Mouse (Mus musculus) heart, embryonic 12.5 days (tissue): ENCODE results near the gene Cfap206. TPM values are rescaled to one million over a fixed set of nuclear protein-coding genes. Genes with fewer than 3 reads are reported as not detected.
"Not testable (repeated sequence)": the region's sequence is repeated elsewhere in the genome, so short reads cannot be mapped to it uniquely, and the experiment has no call there.

ENCODE experiments used
- ATAC-seq: fragments of 200-750 bp; cut with Nextera tagmentation; 2 replicates; pipeline ENCODE4 v1.8.0; 2017; ENCODE audit warnings: moderate TSS enrichment, moderate library complexity; ENCODE audit not compliant: insufficient number of reproducible peaks, low FRiP score
- H3K27ac ChIP-seq: fragments of 300-500 bp; sonication (generic); 2 replicates; pipeline ENCODE4 v1.5.1; 2016; ENCODE audit warnings: mild to moderate bottlenecking, moderate library complexity; ENCODE audit not compliant: poor library complexity, severe bottlenecking
- H3K27me3 ChIP-seq: fragments of 300-500 bp; sonication (generic); replicated peaks from 2 replicates; pipeline ENCODE4 v1.6.1; 2016; ENCODE audit warnings: mild to moderate bottlenecking, moderate library complexity
- H3K36me3 ChIP-seq: fragments of 300-500 bp; sonication (generic); 2 replicates; pipeline ENCODE4 v1.6.1; 2016; ENCODE audit warnings: mild to moderate bottlenecking, moderate library complexity
- H3K4me1 ChIP-seq: fragments of 300-500 bp; sonication (generic); replicated peaks from 2 replicates; pipeline ENCODE4 v1.6.1; 2016; ENCODE audit warnings: mild to moderate bottlenecking
- H3K4me2 ChIP-seq: fragments of 300-500 bp; sonication (generic); 2 replicates; pipeline ENCODE4 v1.6.1; 2016; ENCODE audit warnings: mild to moderate bottlenecking, moderate library complexity
- H3K4me3 ChIP-seq: fragments of 300-500 bp; sonication (generic); 2 replicates; pipeline ENCODE4 v1.5.1; 2016; ENCODE audit warnings: mild to moderate bottlenecking
- H3K9ac ChIP-seq: fragments of 300-500 bp; sonication (generic); 2 replicates; pipeline ENCODE4 v1.6.1; 2016; ENCODE audit warnings: mild to moderate bottlenecking, moderate library complexity
- H3K9me3 ChIP-seq: fragments of 300-500 bp; sonication (generic); replicated peaks from 2 replicates; pipeline ENCODE4 v1.6.1; 2016; ENCODE audit warnings: mild to moderate bottlenecking, moderate library complexity
- WGBS: fragments of 180-500 bp; shearing (Covaris S2); methylation state at CpG from one replicate; pipeline ENCODE4 v1.1.7; 2016; 5-methylcytosine and 5-hydroxymethylcytosine counted together
- polyA plus RNA-seq: library from polyadenylated mRNA; unstranded; fragments of >200 nt; fragmentation: Nextera tagmentation; extraction: Ambion mirVana; gene quantifications from 2 replicates; pipeline ENCODE4 v1.2.1, GENCODE M21; 2016

Gene Cfap206
- polyA plus RNA-seq: 0.15 TPM in 1 of 2 replicates, not detected in the other

GRCm38 (mm10) chr4:34729851-34730341, at the start of gene Cfap206:
Gene Cfap206 (minus strand): TSS chr4:34730206.
- peak within 1 kb of the TSS; percentile 64 for H3K9ac ChIP-seq
- no peaks in the 10 kb centered on the region for H3K27me3 ChIP-seq
- no peak within 1 kb of the TSS for H3K27ac ChIP-seq
- H3K4me1 ChIP-seq: peaks cover 3% of the 10 kb centered on the region; the same call in 1 of the 2 replicates
- peak; percentile 87 for ATAC-seq
- no peaks in the 10 kb centered on the region for H3K36me3 ChIP-seq
- peak within 1 kb of the TSS; percentile 60 for H3K4me3 ChIP-seq
- whole genome bisulfite sequencing: under 1% methylated on average over 38 of the region's 38 CpGs
- no peaks in the 10 kb centered on the region for H3K9me3 ChIP-seq
- H3K4me2 ChIP-seq: peak within 1 kb of the TSS; percentile 87

DNA sequence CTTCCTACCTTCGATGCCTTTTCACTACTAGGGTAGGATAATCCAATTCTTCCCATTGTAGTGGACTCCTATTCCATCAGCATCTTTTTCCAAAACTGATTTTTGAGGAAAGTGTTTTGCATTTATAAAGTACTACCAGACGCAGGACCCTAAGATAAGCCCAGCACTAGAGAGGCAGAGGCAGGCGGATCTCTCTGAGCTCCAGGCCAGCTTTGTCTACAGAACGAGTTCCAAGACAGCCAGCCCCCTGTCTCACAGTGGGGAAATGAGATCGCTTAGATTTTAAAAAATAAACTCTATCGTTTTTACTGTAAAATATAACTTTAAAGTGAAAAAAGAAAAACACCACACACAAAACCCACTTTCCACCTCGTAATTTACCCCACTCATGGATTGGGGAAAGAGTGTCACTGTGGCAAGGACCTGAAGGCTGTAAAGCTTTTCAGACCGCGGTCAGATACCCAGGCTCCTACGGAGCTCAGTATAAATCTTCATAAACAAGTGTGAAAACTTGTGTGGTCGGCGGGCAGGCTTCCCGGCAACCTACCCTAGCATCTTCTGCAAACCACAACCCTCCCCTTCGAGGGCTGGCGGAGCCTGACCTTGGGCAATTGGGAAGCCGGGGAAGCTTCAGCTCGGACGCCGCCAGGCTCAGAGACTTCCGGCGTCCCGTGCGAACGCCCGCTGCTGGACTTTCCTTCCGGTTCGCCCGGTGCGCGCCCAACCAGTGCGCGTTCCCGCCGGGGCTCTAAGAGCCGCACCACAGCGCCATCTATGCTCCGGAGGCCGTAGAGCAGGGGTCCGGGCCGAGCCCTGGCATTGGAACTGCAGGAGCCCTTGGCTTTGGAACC, 47.9 kb upstream of the Cfap206 start, which contains the start of gene Smim8:
Gene Smim8 (minus strand): TSS at position 747 of the 851 bp plus-strand sequence.
- Histone ChIP-seq H3K4me3 (peak within 1 kb of the TSS; percentile 76), H3K36me3 (no peaks in the 10 kb centered on the region), H3K4me2 (peak within 1 kb of the TSS; percentile 78), H3K27ac (peak within 1 kb of the TSS; percentile 85), H3K27me3 (no peaks in the 10 kb centered on the region), H3K4me1 (0 out of 2 replicates have a peak, but pooled peaks cover 5% of the 10 kb centered on the region), H3K9ac (peak within 1 kb of the TSS; percentile 89), H3K9me3 (no peaks in the 10 kb centered on the region)
- 5% methylated on average over 40 of the region's 40 CpGs for WGBS
- peak; percentile 93 for ATAC-seq

DNA sequence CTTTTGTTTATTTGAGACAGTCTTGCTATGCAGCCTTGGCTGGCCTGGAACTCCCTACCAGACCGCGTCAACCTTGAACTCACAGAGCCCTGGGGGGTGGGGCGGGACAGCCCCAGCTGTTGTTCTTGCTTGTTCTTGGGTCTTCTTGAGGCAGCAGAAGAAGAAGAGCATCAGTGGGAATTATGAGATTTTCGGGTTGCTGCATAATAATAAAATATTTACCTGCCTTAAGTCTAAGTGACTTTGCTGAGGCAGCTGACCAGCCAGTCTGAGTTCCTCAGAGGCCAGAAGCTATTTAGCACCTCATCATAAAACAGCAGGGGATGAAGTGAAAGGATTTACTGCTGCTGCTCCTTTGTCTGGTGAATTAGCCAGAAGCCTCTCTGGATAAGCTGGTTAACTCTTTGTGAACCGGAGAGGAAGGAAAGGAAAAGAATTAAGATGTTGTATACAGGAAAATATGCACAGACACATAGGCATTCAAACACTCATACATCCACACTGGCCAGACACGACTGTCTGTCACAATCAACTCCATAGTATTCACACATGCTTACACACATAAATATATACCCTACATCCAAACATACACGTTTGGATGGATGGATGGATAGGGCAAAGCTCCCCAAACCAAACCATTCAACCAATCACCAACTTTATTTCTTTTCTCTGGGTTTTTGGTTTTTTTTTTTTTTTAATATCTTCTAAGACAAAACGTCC, 41.8 kb upstream of the Cfap206 start:
- Histone ChIP-seq H3K27me3 (no peaks in the 10 kb centered on the region), H3K4me3 (no peak overlapping the region), H3K4me1 (no peaks in the 10 kb centered on the region), H3K27ac (no peak overlapping the region), H3K9ac (no peak overlapping the region), H3K36me3 (peaks cover 19% of the 10 kb centered on the region), H3K9me3 (no peaks in the 10 kb centered on the region), H3K4me2 (no peak overlapping the region)
- 22% methylated on average over 8 of the region's 8 CpGs for WGBS
- ATAC-seq: no peak

- Histone ChIP-seq H3K27me3 (no peaks in the 10 kb centered on the region), H3K4me1 (no peaks in the 10 kb centered on the region), H3K4me2 (no peak within 1 kb of the TSS), H3K27ac (no peak within 1 kb of the TSS), H3K9ac (no peak within 1 kb of the TSS), H3K9me3 (no peaks in the 10 kb centered on the region), H3K36me3 (no peaks in the 10 kb centered on the region), H3K4me3 (no peak within 1 kb of the TSS)
- no peak for ATAC-seq
- 86% methylated on average over 1 of the region's 1 CpGs for WGBS
Observed at GRCm38 (mm10) chr4:34756163-34756562, 26.2 kb upstream of the Cfap206 start, which contains the start of gene Gm136. Gene Gm136 (minus strand): TSS chr4:34756263.

GRCm38 (mm10) chr4:34749236-34749635, 19.2 kb upstream of the Cfap206 start:
- no peaks in the 10 kb centered on the region for H3K27me3 ChIP-seq
- no peak overlapping the region for H3K9ac ChIP-seq
- H3K36me3 ChIP-seq: no peaks in the 10 kb centered on the region
- H3K4me2 ChIP-seq: no peak overlapping the region
- H3K4me1 ChIP-seq: no peaks in the 10 kb centered on the region
- H3K27ac ChIP-seq: no peak overlapping the region; the same call in 1 of the 2 replicates
- ATAC-seq: no peak
- H3K9me3 ChIP-seq: no peaks in the 10 kb centered on the region
- no peak overlapping the region for H3K4me3 ChIP-seq
- 35% methylated on average over 6 of the region's 6 CpGs for WGBS

DNA sequence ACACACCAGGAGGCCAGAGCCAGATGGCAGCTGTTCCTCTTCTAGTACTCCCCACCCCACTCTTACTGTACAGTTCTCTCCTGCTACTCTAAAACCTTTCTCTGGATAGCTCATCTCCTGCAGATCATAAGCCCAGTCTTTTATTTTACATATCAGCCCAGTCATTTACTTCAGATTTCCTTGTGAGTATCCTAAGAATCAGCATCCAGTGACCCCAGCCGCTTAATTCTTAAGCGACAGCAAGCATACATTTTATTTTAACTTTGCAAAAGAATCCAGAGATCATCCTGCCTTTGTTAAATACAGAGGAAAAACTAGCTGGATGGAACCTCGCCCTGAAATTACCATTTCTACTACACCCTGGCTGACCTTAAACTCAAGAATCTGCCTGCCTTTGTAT, 4.5 kb upstream of the Cfap206 start:
- no peaks in the 10 kb centered on the region for H3K9me3 ChIP-seq
- no peaks in the 10 kb centered on the region for H3K27me3 ChIP-seq
- no peak overlapping the region for H3K4me2 ChIP-seq
- ATAC-seq: no peak
- H3K4me1 ChIP-seq: peaks cover 3% of the 10 kb centered on the region; the same call in 1 of the 2 replicates
- 74% methylated on average over 3 of the region's 3 CpGs for WGBS
- no peak overlapping the region for H3K4me3 ChIP-seq
- H3K36me3 ChIP-seq: no peaks in the 10 kb centered on the region
- H3K27ac ChIP-seq: no peak overlapping the region
- H3K9ac ChIP-seq: no peak overlapping the region

- WGBS: 21% methylated on average over 2 of the region's 2 CpGs
- not testable (repeated sequence) for ATAC-seq
Observed at GRCm38 (mm10) chr4:34733415-34733814, 3.4 kb upstream of the Cfap206 start.

GRCm38 (mm10) chr4:34725710-34726109, 4.3 kb downstream of the Cfap206 start:
- not testable (repeated sequence) for H3K27me3 ChIP-seq, ATAC-seq
- WGBS: 79% methylated on average over 3 of the region's 3 CpGs

More at GRCm38 (mm10) chr4:34733415-34733814, 3.4 kb upstream of the Cfap206 start:
- H3K9ac ChIP-seq, H3K9me3 ChIP-seq, H3K4me2 ChIP-seq, H3K4me3 ChIP-seq, H3K36me3 ChIP-seq, H3K27me3 ChIP-seq, H3K27ac ChIP-seq, H3K4me1 ChIP-seq: not testable (repeated sequence)

DNA sequence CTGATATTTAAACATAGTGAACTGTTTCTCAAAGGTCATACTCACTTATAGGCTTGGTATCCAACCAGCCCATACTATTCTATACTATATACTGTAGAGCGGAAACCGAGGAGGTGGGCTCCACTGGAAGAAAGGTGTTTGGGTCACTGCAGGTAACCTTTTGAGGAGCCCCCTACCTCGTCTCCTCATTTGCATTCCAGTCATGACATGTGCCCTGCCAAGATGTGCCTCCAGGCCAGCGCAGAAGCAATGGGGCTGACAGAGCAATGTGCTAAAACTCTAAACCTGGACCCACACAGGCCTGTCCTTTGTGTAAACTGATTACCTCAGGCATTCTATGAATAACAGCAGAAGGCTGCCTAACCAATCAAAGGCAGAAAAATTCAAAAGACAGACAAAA, 5.7 kb downstream of the Cfap206 start:
- Histone ChIP-seq H3K9ac (no peak overlapping the region), H3K9me3 (peaks cover 10% of the 10 kb centered on the region), H3K4me2 (no peak overlapping the region), H3K27me3 (no peaks in the 10 kb centered on the region), H3K4me1 (no peaks in the 10 kb centered on the region), H3K36me3 (no peaks in the 10 kb centered on the region; the same call in 1 of the 2 replicates), H3K27ac (no peak overlapping the region), H3K4me3 (no peak overlapping the region)
- no peak for ATAC-seq
- 59% methylated on average over 4 of the region's 4 CpGs for WGBS

More at GRCm38 (mm10) chr4:34725710-34726109, 4.3 kb downstream of the Cfap206 start:
- not testable (repeated sequence) for H3K4me3 ChIP-seq, H3K4me2 ChIP-seq, H3K27ac ChIP-seq, H3K4me1 ChIP-seq, H3K9ac ChIP-seq, H3K36me3 ChIP-seq, H3K9me3 ChIP-seq

- WGBS: 70% methylated on average over 4 of the region's 4 CpGs
- Histone ChIP-seq H3K9me3 (peaks cover 17% of the 10 kb centered on the region), H3K4me2 (no peak overlapping the region), H3K27me3 (no peaks in the 10 kb centered on the region), H3K4me1 (no peaks in the 10 kb centered on the region), H3K4me3 (no peak overlapping the region), H3K36me3 (no peaks in the 10 kb centered on the region; the same call in 1 of the 2 replicates), H3K27ac (no peak overlapping the region), H3K9ac (no peak overlapping the region)
- no peak for ATAC-seq
Observed at GRCm38 (mm10) chr4:34723186-34723585, 6.8 kb downstream of the Cfap206 start.
